Mouse (Mus musculus) cerebellum, adult (tissue): ENCODE measurements at regions not wholly inside any gene's neighbourhood (a gene's known extent, or its start where the extent isn't known, plus 50 kb on each side); places are given as distances from the start of the nearest gene placed in this dataset.

Experiments used
- ATAC-seq: cut with Nextera tagmentation; 2 replicates; pipeline ENCODE4 v1.9.2; 2017; ENCODE audit warnings: mild to moderate bottlenecking, moderate library complexity, mixed read lengths; ENCODE audit not compliant: insufficient number of reproducible peaks, low FRiP score, low TSS enrichment

DNA sequence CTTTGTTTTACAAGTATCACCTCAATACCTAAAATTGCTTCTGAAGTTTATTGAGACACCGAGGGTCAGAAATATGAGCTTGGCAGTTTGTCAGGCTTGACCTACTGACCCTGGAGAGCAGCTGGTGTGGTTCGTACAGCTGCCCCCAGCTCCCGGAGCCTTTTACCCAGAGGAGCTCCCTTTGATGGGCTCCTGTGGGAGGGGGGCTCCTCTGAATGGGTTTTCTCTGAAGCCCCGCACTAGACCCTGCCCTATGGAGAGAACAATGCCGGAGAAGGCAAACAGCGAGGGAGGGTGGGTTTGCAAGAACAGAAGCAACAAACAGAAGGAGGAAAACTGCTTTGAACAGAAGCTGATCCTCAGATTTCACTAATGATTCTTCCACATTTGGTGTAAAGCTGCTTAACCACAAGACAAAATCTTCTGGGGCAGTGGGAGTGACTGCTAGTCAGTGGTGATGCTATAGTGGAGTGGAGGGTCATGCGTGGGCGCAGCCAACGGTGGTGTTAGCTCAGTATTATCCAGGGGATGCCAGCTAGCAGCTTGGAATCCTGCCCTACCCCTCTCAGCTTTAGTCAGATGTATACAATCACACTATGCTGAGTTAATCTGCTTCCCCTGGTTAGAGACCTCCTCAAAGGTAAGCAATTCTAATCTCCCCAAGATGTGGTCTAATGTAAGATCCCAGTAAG, 95.3 kb upstream of the Cxcr4 start:
- ATAC-seq = no peak

GRCm38 (mm10) chr1:128685467-128686137, 93.5 kb upstream of the Cxcr4 start:
- no peak for ATAC-seq

GRCm38 (mm10) chr1:128682942-128683341, 90.8 kb upstream of the Cxcr4 start:
- ATAC-seq = no peak

DNA sequence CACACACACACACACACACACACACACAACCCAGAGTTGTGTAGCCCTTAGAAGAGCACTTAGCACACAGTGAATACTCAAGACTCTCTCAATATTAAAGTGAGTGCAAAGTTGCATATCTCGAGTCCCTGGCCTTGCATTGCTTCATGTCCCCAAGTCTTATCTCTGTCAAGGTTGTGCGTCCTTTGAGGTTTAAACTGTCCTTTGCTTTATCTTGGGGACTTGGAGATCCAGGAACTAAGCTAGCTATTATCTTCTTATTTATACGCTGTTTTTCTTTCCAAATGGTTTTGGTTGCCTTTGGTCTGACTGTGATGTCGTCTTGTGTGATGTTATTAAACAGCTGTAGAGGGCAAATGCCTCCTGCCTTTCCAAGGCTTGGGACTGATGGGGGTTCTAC, 89.2 kb upstream of the Cxcr4 start:
- ATAC-seq = no peak

GRCm38 (mm10) chr1:128680538-128680937, 88.4 kb upstream of the Cxcr4 start:
- ATAC-seq = no peak

- ATAC-seq = no peak
Measured at GRCm38 (mm10) chr1:128680012-128680411, 87.9 kb upstream of the Cxcr4 start.

DNA sequence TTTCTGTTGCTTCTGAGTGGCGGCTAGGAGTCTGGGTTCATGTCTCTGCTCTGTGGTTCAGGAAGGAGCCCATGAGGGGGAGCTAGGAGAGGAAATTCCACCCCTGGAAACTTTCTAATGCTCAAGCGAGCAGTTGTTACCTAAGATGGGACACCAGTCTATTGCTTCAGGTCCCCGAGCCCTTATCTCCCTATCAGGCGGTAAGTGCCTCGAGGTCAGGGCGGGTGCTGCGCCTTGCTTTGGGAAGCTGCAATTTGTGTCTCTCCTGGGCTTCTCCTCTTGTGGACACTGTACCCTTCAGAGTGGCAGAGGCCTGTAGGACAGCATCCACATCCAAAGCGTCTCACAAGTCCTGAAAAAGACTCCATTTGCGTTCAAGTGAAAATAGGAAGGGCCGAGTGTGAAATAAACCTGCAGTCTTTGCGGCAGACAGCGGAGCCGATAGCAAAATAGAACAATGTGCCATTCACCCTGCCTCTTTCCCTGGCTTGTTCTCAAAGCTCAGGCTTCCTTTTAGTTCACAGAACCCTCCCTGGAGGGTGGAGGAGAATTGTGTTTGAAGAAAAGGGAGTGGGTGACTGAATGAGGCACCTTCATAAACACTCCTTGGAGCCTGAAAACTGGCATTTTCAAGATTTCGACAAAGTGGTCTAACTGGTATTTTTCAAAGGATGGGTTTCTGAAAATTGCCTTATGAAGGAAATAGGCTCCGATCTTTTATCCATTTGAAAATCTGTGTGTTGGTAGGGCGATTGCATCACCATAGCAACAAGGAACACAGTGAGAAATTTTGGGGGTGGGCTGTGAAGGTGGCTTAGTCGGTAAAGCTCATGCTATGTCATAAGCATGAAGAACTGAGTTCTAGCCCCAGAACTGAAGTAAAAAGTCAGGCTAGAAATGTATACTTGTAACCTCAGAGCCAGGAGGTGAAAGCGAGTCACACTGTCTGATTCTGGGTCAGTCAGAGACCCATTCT, 87.2 kb upstream of the Cxcr4 start:
- ATAC-seq = no peak

DNA sequence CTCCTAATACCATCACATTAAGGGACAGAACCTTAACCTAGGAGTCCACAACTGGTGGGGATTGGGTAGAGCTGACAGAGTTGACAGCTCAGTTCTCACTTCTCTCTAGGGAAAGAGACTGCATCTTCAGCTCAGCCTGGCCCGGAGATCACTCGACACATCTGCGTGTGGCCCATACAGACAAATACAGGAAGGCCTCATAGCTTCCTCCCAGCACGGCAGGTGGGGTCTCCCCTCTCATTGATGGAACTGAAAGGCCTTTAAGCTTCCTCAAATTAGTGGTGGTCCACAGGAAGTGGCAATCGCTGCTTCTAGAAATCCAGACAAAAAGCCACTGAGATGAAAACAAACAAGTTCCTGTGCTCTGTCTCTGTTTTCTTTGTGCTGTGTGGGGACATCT, 83.4 kb upstream of the Cxcr4 start:
- no peak for ATAC-seq

DNA sequence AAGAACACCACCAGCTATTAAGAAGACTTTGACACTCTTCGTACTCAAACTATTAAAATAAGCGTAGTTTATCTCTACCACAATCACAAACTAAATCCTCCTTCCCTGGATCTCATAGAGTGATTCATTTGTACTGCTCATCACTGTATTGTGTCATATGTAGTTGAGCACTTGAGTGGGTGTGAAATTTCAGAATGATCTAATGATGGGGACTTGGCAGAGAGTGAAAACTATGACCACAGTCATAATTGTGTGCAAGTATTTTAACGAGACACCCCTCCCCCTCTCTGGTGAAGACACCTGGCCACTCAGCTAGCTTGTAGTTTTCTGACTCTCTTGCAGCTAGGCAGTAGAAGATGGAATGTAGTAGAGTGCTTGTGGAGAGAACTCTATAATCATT, 80.2 kb upstream of the Cxcr4 start:
- ATAC-seq = no peak

- no peak for ATAC-seq
Measured at GRCm38 (mm10) chr1:128671495-128671894, 79.4 kb upstream of the Cxcr4 start.

- no peak for ATAC-seq
Measured at GRCm38 (mm10) chr1:128671016-128671415, 78.9 kb upstream of the Cxcr4 start.

DNA sequence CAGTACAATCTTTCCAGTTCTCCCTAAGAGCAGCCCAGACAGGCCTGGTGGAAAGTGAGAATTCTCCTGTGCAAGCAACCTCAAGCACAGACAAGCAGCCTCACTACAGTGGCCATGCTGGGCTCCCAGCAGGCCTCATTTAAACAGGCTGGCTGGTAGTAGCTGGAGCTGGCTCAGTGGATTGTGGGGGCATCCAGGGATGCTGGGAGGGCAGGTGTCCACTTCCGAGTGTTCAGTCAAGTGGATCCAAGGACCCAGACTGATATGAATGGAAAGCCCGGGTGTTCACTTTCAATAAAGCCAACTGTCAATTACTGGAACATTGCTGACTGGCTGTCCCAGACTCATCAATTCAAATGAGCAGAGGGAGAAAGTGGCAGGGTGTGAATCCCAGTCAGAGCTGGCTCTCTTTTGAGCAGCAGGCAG, 77.2 kb upstream of the Cxcr4 start:
- peak; percentile 74 for ATAC-seq

- ATAC-seq = no peak
Measured at GRCm38 (mm10) chr1:128668718-128669117, 76.6 kb upstream of the Cxcr4 start.

DNA sequence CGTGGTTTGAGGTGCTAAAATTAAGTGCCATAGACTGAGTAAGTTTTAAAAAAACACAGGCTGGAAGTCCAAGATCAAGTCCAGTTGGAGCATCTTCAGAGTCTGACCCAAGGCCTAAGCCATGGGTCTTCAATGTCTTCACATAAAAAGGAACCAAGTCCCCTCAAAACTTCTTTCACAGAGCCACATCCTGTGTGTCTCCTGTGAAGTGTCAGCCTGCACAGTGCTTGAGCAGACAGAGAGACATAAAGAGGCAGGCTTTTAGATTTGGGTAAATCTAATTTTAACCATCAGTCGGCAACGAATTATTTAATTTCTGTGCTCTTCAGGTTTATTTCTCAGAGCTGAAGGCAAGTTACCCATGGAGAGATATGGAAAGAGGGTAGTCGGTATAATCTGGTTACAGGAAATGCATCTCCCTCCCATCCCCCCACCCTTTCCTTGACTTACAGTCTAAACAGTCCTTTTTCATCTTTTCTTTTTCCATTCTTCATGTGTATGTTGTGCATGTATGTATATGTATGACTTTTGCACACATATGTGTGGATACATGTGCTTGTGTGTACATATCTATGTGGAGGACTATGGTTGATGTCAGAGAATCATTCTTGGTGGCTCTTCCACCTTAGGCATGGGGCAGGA, 75.1 kb upstream of the Cxcr4 start:
- no peak for ATAC-seq

DNA sequence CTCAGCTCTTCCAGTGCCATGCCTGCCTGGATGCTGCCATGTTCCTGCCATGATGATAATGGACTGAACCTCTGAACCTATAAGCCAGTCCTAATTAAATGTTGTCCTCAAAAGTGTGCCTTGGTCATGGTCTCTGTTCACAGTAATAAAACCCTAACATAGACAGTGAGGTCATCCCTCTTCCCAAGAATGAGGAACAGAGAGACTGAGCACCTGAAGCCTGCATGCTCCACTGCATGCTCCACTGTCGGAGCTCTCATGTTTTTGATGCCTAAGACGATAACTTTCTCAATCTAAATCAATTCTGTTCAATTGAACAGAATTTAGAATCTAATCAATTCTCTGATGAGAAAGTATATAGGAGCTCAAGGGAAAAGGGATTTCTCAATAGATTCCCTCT, 71.1 kb upstream of the Cxcr4 start:
- no peak for ATAC-seq

DNA sequence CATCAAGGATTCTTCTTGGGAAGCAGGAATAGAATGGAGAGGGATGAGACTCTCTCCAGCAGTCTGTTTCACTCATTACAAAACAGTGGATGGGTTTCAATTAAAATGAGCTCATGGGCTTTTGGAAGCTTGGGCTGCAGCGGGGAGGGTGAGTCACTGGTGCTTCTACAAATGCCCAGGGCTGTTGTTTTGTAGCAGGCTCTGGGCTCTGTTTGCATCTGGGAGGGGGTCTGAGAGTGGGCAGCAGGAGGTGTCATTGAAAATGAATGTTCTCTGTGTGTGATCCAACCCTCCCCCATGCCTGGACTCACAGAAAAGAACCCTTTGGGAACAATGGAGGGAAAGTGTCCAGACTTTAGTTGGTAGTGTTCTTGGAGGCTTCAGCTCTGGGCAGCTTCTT, 67.8 kb upstream of the Cxcr4 start:
- no peak for ATAC-seq

GRCm38 (mm10) chr1:128658802-128659201, 66.7 kb upstream of the Cxcr4 start:
- no peak for ATAC-seq

GRCm38 (mm10) chr1:128654099-128654862, 62.2 kb upstream of the Cxcr4 start:
- no peak for ATAC-seq

GRCm38 (mm10) chr1:128650596-128650995, 58.5 kb upstream of the Cxcr4 start:
- ATAC-seq = no peak
